Mouse (Mus musculus) layer of hippocampus, postnatal 10 days (tissue): ENCODE measurements around the gene Icam5. TPM values are rescaled to one million over a fixed set of nuclear protein-coding genes. Genes with fewer than 3 reads are reported as not detected.

Experiments
- microRNA-seq, 2 experiments: library from miRNA; unstranded; fragments of <30 nt; microRNA quantifications; one replicate each; pipeline ENCODE4 v1.2.0; 2021
- total RNA-seq, 2 experiments: library from RNA; stranded (reverse); gene quantifications; 2 replicates each; pipeline ENCODE4 v1.2.3; 2021

Icam5 gene
- total RNA-seq, 2 experiments from 2014 or later: 256 to 261 TPM

Small RNA genes within 50 kb of the gene (microRNA-seq; reads per million reads assigned to microRNA genes)
- gene Mir1900 (0 reads per million in 2 experiments), gene Mir7082 (0.67 to 0.98 reads per million in 2 experiments)

Other genes starting within 250 kb of the Icam5 start
- 1 to 10 TPM; 1.8 to 2.3 TPM for gene Col5a3, start 217.0 kb upstream of the Icam5 start, total RNA-seq
- gene Rdh8, start 213.6 kb upstream of the Icam5 start, total RNA-seq: not detected
- 10 to 100 TPM; 48.2 to 55.5 TPM for gene A230050P20Rik, start 163.4 kb upstream of the Icam5 start, total RNA-seq
- gene Angptl6, start 152.3 kb upstream of the Icam5 start, total RNA-seq: 10 to 100 TPM; 10.4 to 12.8 TPM
- gene Ppan, start 143.9 kb upstream of the Icam5 start, total RNA-seq: 10 to 100 TPM; 28.9 to 35.8 TPM
- 100 to 1,000 TPM; 137 to 144 TPM for gene Eif3g, start 133.4 kb upstream of the Icam5 start, total RNA-seq
- 10 to 100 TPM; 47.4 to 52.1 TPM for gene Dnmt1, start 72.2 kb upstream of the Icam5 start, total RNA-seq
- gene S1pr2, start 55.3 kb upstream of the Icam5 start, total RNA-seq: 1 to 10 TPM; 3.1 to 4.1 TPM
- gene Mrpl4, start 29.3 kb upstream of the Icam5 start, total RNA-seq: 10 to 100 TPM; 47.2 to 54.4 TPM
- 1 to 10 TPM; 3.0 to 3.9 TPM for gene Icam1, start 16.1 kb upstream of the Icam5 start, total RNA-seq
- under 1 TPM in 1 of 2 experiments, not detected in 1; 0.56 TPM for gene Icam4, start 2.7 kb upstream of the Icam5 start, total RNA-seq
- 1 to 10 TPM; 1.7 to 2.4 TPM for gene Zglp1, start 35.0 kb downstream of the Icam5 start, total RNA-seq
- gene Gm49373, start 41.0 kb downstream of the Icam5 start, total RNA-seq: 1 to 10 TPM; 1.4 to 1.5 TPM
- 10 to 100 TPM; 53.7 to 55.2 TPM for gene Fdx1l, start 41.5 kb downstream of the Icam5 start, total RNA-seq
- 1 to 10 TPM; 2.4 to 3.4 TPM for gene Gm38431, start 59.9 kb downstream of the Icam5 start, total RNA-seq
- gene Raver1, start 59.9 kb downstream of the Icam5 start, total RNA-seq: 10 to 100 TPM; 36.1 to 37.6 TPM
- gene Tyk2, start 99.2 kb downstream of the Icam5 start, total RNA-seq: 10 to 100 TPM; 12.7 to 14.0 TPM
- gene Cdc37, start 117.9 kb downstream of the Icam5 start, total RNA-seq: 100 to 1,000 TPM; 136 to 139 TPM
- gene Pde4a, start 133.6 kb downstream of the Icam5 start, total RNA-seq: 10 to 100 TPM; 58.9 to 59.5 TPM
- 10 to 100 TPM; 51.7 to 56.5 TPM for gene Keap1, start 207.3 kb downstream of the Icam5 start, total RNA-seq
- gene S1pr5, start 216.4 kb downstream of the Icam5 start, total RNA-seq: 1 to 10 TPM; 2.4 to 3.0 TPM
- 10 to 100 TPM; 28.8 to 29.4 TPM for gene Atg4d, start 233.2 kb downstream of the Icam5 start, total RNA-seq